Mouse (Mus musculus) skeletal muscle tissue, postnatal 0 days (tissue): ENCODE data around the gene H2afx. TPM values are rescaled to one million over a fixed set of nuclear protein-coding genes. Genes with fewer than 3 reads are reported as not detected.

ENCODE experiments used
- microRNA-seq, 2 experiments: library from miRNA; unstranded; fragments of <30 nt; microRNA quantifications; one replicate each; pipeline ENCODE4; 2016
- polyA plus RNA-seq: library from polyadenylated mRNA; unstranded; fragments of >200 nt; fragmentation: Nextera tagmentation; extraction: Ambion mirVana; gene quantifications from 2 replicates; pipeline ENCODE4 v1.2.1, GENCODE M21; 2015

Gene H2afx
- 55.3 and 61.5 TPM in 2 replicates for polyA plus RNA-seq

GRCm38 (mm10) chr9:44334396-44335330, at the start of gene H2afx:
TSS of gene H2afx (plus strand) at chr9:44334694.

GRCm38 (mm10) chr9:44288076-44288958, 46.2 kb upstream of the H2afx start, which contains the start of gene Abcg4:
TSS of gene Abcg4 (minus strand) at chr9:44288615.

GRCm38 (mm10) chr9:44305466-44306079, 28.9 kb upstream of the H2afx start, which contains the start of gene Hinfp:
TSS of gene Hinfp (minus strand) at chr9:44305671.

GRCm38 (mm10) chr9:44319887-44320798, 14.4 kb upstream of the H2afx start, which contains the start of gene C2cd2l:
TSS of gene C2cd2l (minus strand) at chr9:44320285.

GRCm38 (mm10) chr9:44325768-44326370, 8.6 kb upstream of the H2afx start, which contains the start of gene Dpagt1:
TSS of gene Dpagt1 (plus strand) at chr9:44326019.

GRCm38 (mm10) chr9:44343781-44344421, 9.4 kb downstream of the H2afx start, which contains the start of gene Hmbs:
TSS of gene Hmbs (minus strand) at chr9:44344228.

GRCm38 (mm10) chr9:44361190-44361917, 26.9 kb downstream of the H2afx start, which contains the start of gene Vps11:
TSS of gene Vps11 (minus strand) at chr9:44361670.

GRCm38 (mm10) chr9:44379054-44379834, 44.8 kb downstream of the H2afx start, which contains the start of gene Hyou1:
TSS of gene Hyou1 (plus strand) at chr9:44379490.

Small RNAs within 50 kb of the gene (microRNA-seq; reads per million reads assigned to microRNA genes)
- 0 reads per million in 2 experiments for gene Gm44335

Other genes starting within 250 kb of the H2afx start
- not detected in 2 replicates for gene Mfrp, start 233.0 kb upstream of the H2afx start, polyA plus RNA-seq
- gene C1qtnf5, start 227.4 kb upstream of the H2afx start, polyA plus RNA-seq: 3.1 and 4.4 TPM in 2 replicates
- 0.21 TPM in 1 of 2 replicates, not detected in the other for gene Gm49380, start 221.2 kb upstream of the H2afx start, polyA plus RNA-seq
- 15.9 and 18.6 TPM in 2 replicates for gene Rnf26, start 221.2 kb upstream of the H2afx start, polyA plus RNA-seq
- gene Mcam, start 200.2 kb upstream of the H2afx start, polyA plus RNA-seq: 42.7 and 51.8 TPM in 2 replicates
- 4.2 and 5.2 TPM in 2 replicates for gene Cbl, start 100.6 kb upstream of the H2afx start, polyA plus RNA-seq
- gene Ccdc153, start 94.0 kb upstream of the H2afx start, polyA plus RNA-seq: not detected in 2 replicates
- gene Pdzd3, start 83.2 kb upstream of the H2afx start, polyA plus RNA-seq: not detected in 2 replicates
- 10.4 and 10.9 TPM in 2 replicates for gene Nlrx1, start 66.1 kb upstream of the H2afx start, polyA plus RNA-seq
- gene Abcg4, start 46.1 kb upstream of the H2afx start, polyA plus RNA-seq: 0.38 and 0.58 TPM in 2 replicates
- gene Hinfp, start 29.0 kb upstream of the H2afx start, polyA plus RNA-seq: 7.5 and 7.7 TPM in 2 replicates
- gene C2cd2l, start 14.4 kb upstream of the H2afx start, polyA plus RNA-seq: 3.5 and 6.5 TPM in 2 replicates
- 19.2 and 20.1 TPM in 2 replicates for gene Dpagt1, start 8.7 kb upstream of the H2afx start, polyA plus RNA-seq
- 44.7 and 48.8 TPM in 2 replicates for gene Hmbs, start 9.5 kb downstream of the H2afx start, polyA plus RNA-seq
- gene Vps11, start 27.0 kb downstream of the H2afx start, polyA plus RNA-seq: 17.4 and 18.7 TPM in 2 replicates
- 5.4 and 5.8 TPM in 2 replicates for gene Hyou1, start 44.8 kb downstream of the H2afx start, polyA plus RNA-seq
- 57.2 and 57.6 TPM in 2 replicates for gene Slc37a4, start 62.2 kb downstream of the H2afx start, polyA plus RNA-seq
- gene Rps25, start 72.4 kb downstream of the H2afx start, polyA plus RNA-seq: 1,824 and 1,924 TPM in 2 replicates
- 70.1 and 75.2 TPM in 2 replicates for gene Trappc4, start 72.9 kb downstream of the H2afx start, polyA plus RNA-seq
- gene Ccdc84, start 83.9 kb downstream of the H2afx start, polyA plus RNA-seq: 14.7 and 17.9 TPM in 2 replicates
- not detected in 2 replicates for gene Foxr1, start 106.4 kb downstream of the H2afx start, polyA plus RNA-seq
- 0.16 and 0.22 TPM in 2 replicates for gene Upk2, start 120.3 kb downstream of the H2afx start, polyA plus RNA-seq
- 13.3 and 14.9 TPM in 2 replicates for gene Bcl9l, start 148.1 kb downstream of the H2afx start, polyA plus RNA-seq
- gene Cxcr5, start 227.2 kb downstream of the H2afx start, polyA plus RNA-seq: 0.12 and 0.13 TPM in 2 replicates